Comparison of ENCODE assay signal across 9 mouse cellular contexts in genomic region chr14:31365350-31365749, GRCm38 (mm10). TPM values are rescaled to one million over a fixed set of nuclear protein-coding genes. Genes with fewer than 3 reads are reported as not detected.
DNase-seq lines count a peak whose midpoint lies in the region; ATAC-seq and TF ChIP-seq lines count a peak whose summit lies in the region.
"Had no signal": no experiment of that assay in that cellular context is flagged by ENCODE, and none has a peak within 500 bp of the region (broad histone marks: within the 10 kb centered on the region; RNA-seq: fewer than 3 reads in every experiment).

No protein-coding gene starts in this region.

- peak; percentile 53; the same call in 1 of the 2 replicates for TF ChIP-seq CTCF in spleen, adult 2 months (IDR thresholded peaks at IDR 0.05; ENCODE audit: extremely low read depth, insufficient read depth, insufficient read length, insufficient replicate concordance)

- no peak overlapping the region for H3K9ac ChIP-seq in forebrain, embryonic 14.5 days (ENCODE audit: low read length)
- no peak overlapping the region for H3K9ac ChIP-seq in forebrain, embryonic 13.5 days
- H3K9ac ChIP-seq: neural tube, embryonic 13.5 days had no signal

- H3K4me1 ChIP-seq in forebrain, embryonic 14.5 days (ENCODE audit: control insufficient read depth, insufficient read depth, low read length), result no peaks in the 10 kb centered on the region
- no peaks in the 10 kb centered on the region for H3K4me1 ChIP-seq in forebrain, embryonic 13.5 days
- no peaks in the 10 kb centered on the region for H3K4me1 ChIP-seq in spleen, adult 2 months (ENCODE audit: control insufficient read depth, insufficient read depth, insufficient read length)
- H3K4me1 ChIP-seq: neural tube, embryonic 13.5 days had no signal

- H3K4me3 ChIP-seq in forebrain, embryonic 14.5 days (ENCODE audit: low read depth, low read length), result no peak overlapping the region
- H3K4me3 ChIP-seq in forebrain, embryonic 13.5 days, result no peak overlapping the region
- no peak overlapping the region for H3K4me3 ChIP-seq in spleen, adult 2 months (ENCODE audit: extremely low read depth, insufficient read depth, insufficient read length)
- H3K4me3 ChIP-seq: neural tube, embryonic 13.5 days had no signal

- H3K4me2 ChIP-seq in forebrain, embryonic 14.5 days (ENCODE audit: low read length), result no peak overlapping the region
- H3K4me2 ChIP-seq in forebrain, embryonic 13.5 days, result no peak overlapping the region
- H3K4me2 ChIP-seq: neural tube, embryonic 13.5 days had no signal

- peaks cover 80% of the 10 kb centered on the region for H3K36me3 ChIP-seq in forebrain, embryonic 14.5 days (ENCODE audit: control insufficient read depth, insufficient read depth, low read length)
- H3K36me3 ChIP-seq in forebrain, embryonic 13.5 days (ENCODE audit: poor library complexity, severe bottlenecking), result peaks cover 76% of the 10 kb centered on the region
- peaks cover 42% of the 10 kb centered on the region for H3K36me3 ChIP-seq in spleen, adult 2 months (ENCODE audit: control insufficient read depth, insufficient read depth, low read length)

- ATAC-seq in forebrain, embryonic 14.5 days, result no peak
- ATAC-seq in forebrain, embryonic 13.5 days, result no peak

- no peaks in the 10 kb centered on the region for H3K9me3 ChIP-seq in forebrain, embryonic 14.5 days (replicated peaks; ENCODE audit: control insufficient read depth, low read length)
- no peaks in the 10 kb centered on the region for H3K9me3 ChIP-seq in forebrain, embryonic 13.5 days (replicated peaks)
- H3K9me3 ChIP-seq: neural tube, embryonic 13.5 days had no signal

- DNase-seq in forebrain, embryonic 14.5 days (ENCODE audit: low spot score), result peak; percentile 75
- DNase-seq in ovary, postnatal 36 days (ENCODE audit: low spot score), result peak; percentile 58
- DNase-seq in ovary, adult 18-20 months (ENCODE audit: low spot score), result no peak
- peak; percentile 47 for DNase-seq in c-Kit-positive CD71-negative TER-119-negative erythroid progenitor cells, embryonic 14.5 days (ENCODE audit: low read depth)
- peak; percentile 73 for DNase-seq in gastrocnemius, postnatal 10 days
- DNase-seq in lung, adult 18-20 months, result peak; percentile 65 to 66
- peak; percentile 60 to 82 for DNase-seq in spleen, adult 2 months (ENCODE audit: low read depth in 1 of 2, low spot score in 2 of 2)

- no peak for TF ChIP-seq POLR2A in spleen, adult 2 months (IDR thresholded peaks at IDR 0.05; ENCODE audit: low read depth, low read length)

- no peaks in the 10 kb centered on the region for H3K27me3 ChIP-seq in forebrain, embryonic 14.5 days (replicated peaks; ENCODE audit: control insufficient read depth, insufficient read depth, low read length)
- H3K27me3 ChIP-seq in forebrain, embryonic 13.5 days, result no peaks in the 10 kb centered on the region
- H3K27me3 ChIP-seq in spleen, adult 2 months (ENCODE audit: control insufficient read depth, insufficient read depth, low read length), result no peaks in the 10 kb centered on the region
- H3K27me3 ChIP-seq: neural tube, embryonic 13.5 days had no signal

- no peak overlapping the region for H3K27ac ChIP-seq in forebrain, embryonic 14.5 days (ENCODE audit: low read depth, low read length)
- H3K27ac ChIP-seq in forebrain, embryonic 13.5 days, result no peak overlapping the region
- H3K27ac ChIP-seq in spleen, adult 2 months (ENCODE audit: insufficient read depth, low read length), result no peak overlapping the region
- H3K27ac ChIP-seq: neural tube, embryonic 13.5 days had no signal

RNA-seq across cellular contexts. Expression of gene Capn7, which starts 28.9 kb away (rescaled TPM):
- 61.9 and 69.2 TPM in 2 replicates for polyA plus RNA-seq in forebrain, embryonic 14.5 days (2014; fragmentation: Nextera tagmentation; extraction: Ambion mirVana)
- 44.2 and 48.7 TPM in 2 replicates for polyA plus RNA-seq in forebrain, embryonic 13.5 days (2015; fragmentation: Nextera tagmentation; extraction: Ambion mirVana)
- 10 to 100 TPM; 28.0 to 31.1 TPM for total RNA-seq in gastrocnemius, postnatal 10 days (2021)
- 7.8 and 9.0 TPM in 2 replicates for polyA plus RNA-seq in spleen, adult 2 months (2012; rRNA removed)

RNA-seq across cellular contexts. Expression of gene Dnah1, which starts 41.7 kb away (rescaled TPM):
- 3.8 and 4.2 TPM in 2 replicates for polyA plus RNA-seq in forebrain, embryonic 14.5 days (2014; fragmentation: Nextera tagmentation; extraction: Ambion mirVana)
- 3.8 and 5.1 TPM in 2 replicates for polyA plus RNA-seq in forebrain, embryonic 13.5 days (2015; fragmentation: Nextera tagmentation; extraction: Ambion mirVana)
- under 1 TPM; 0.33 to 0.43 TPM for total RNA-seq in gastrocnemius, postnatal 10 days (2021)
- polyA plus RNA-seq in spleen, adult 2 months (2012; rRNA removed), result 0.29 and 0.30 TPM in 2 replicates
